Mouse (Mus musculus) thymus, postnatal 25 days (tissue): ENCODE data around the gene Gsk3b.
"Not testable (repeated sequence)": the region's sequence is repeated elsewhere in the genome, so short reads cannot be mapped to it uniquely, and the experiment has no call there.

Source experiments
- DNase-seq: peaks from one replicate; pipeline ENCODE4 v3.0.0; 2022

Gene Gsk3b

GRCm38 (mm10) chr16:38088629-38089446, at the start of gene Gsk3b:
TSS of gene Gsk3b (plus strand) at chr16:38089001.
- peak; percentile 98 for DNase-seq

- no peak for DNase-seq
Observed at GRCm38 (mm10) chr16:38042160-38042559, 46.6 kb upstream of the Gsk3b start.

GRCm38 (mm10) chr16:38044551-38044950, 44.2 kb upstream of the Gsk3b start:
- no peak for DNase-seq

DNA sequence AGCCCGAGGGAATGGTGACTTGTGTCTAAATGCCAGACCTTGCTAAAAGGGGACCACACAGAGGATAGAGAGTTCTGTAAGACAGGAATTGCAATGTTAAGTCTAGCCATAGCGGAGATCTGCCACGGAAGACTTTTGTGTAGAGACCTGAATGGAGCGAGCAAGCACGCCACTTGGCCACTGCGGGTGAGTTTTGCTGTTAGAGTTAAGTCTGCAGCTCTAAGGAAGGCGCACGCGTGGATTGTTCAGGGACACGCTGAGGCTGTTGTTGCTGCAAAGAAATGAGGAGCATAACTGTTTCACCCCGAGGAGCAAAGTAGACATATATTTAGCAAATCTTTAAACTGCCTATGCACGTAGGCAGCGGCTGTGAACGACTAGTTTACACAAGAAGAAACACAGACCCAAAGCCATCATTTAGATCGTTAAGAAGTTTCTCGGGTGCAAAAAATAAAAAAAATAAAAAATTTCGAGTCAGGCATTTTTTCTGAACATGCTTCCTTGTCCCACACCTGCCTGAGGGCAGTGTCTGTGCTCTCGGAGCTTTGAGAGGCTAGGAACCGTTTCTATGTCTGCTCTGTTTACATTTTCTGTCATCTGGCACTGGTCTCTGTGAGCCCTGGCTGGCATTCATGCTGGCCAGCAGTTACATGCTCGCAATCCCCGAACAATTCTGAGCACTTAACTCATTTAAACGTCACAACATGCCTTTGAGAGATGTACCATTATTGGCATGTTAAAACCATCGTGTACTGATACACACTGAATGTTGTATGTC, 40.8 kb upstream of the Gsk3b start:
- DNase-seq: no peak

DNA sequence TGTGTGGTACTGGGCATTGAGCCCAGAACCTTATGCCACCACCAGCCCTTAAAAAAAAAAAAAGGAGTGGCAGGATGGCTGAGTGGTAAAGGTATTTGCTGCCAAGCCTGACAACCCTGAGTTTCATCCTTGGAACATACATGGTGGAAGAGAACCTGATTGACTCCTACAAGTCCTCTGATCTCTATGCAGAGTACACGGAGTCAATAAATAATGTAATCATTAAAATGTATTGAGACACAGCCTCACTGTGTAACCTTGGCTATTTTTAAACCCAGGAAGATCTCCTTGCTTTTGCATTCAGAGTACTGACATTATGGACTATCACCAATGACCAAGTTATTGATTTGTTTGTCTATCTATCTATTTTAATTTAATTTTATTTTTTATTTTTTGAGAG, 30.9 kb upstream of the Gsk3b start:
- no peak for DNase-seq

DNA sequence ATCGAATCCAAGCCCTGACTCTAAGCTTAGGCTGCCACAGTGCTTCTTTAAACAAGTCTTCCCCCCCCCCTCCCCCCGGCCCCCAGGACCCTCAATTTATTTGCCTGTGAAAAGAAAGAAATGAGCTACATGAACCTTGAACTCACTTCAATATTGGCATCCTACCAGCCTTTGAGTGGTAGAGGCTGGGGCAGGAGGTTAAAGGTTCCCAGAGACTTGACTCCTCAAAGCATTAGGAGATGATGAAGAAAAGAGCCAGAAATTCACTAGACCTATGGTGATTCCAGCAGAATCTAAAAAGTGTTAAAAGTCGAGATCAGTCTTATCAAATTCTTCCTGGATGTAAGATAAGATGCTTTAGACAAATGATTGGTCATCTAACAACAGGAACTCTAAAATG, 30.0 kb upstream of the Gsk3b start:
- no peak for DNase-seq

DNA sequence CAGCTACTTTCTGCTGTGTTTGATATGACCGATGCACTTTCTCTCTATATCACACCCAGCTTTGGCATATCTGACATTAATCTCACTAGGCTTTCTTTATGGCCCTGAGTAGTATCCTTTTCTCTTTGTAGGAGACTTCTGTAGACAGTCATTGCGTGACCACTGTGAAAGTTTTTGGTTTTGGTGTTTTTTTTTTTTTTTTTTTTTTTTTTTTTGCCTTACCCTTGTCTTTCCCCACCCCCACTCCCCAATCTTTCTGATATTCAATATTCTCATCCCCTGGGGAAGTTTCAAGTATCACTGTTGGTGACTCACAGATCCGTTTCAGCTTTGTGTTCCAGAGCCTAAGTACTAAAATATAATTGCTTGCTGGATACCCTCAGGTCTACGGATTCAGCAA, 29.2 kb upstream of the Gsk3b start:
- DNase-seq: no peak

DNA sequence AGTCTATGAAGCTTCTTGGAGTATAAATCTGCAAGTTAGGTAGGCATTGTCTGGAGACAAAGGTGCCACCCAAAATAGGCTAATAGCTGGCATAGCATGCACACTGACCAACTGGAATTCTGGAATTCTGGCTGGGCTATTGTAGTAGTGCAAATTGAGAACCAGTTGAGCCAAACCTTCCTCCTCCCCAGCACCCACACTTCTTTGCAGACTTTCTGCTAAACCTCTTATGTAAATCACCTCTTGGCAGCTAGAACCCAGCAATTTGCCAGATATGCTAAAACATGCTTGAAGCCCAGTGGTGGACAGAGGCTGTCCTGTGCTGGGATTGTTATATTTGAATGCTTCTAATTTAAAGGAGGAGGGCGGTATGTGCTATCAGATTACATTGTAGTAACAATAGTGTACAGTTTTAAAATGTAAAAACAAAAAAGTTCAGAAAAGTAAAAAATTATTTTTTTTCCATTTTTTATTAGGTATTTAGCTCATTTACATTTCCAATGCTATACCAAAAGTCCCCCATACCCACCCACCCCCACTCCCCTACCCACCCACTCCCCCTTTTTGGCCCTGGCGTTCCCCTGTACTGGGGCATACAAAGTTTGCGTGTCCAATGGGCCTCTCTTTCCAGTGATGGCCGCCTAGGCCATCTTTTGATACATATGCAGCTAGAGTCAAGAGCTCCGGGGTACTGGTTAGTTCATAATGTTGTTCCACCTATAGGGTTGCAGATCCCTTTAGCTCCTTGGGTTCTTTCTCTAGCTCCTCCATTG, 14.8 kb upstream of the Gsk3b start:
- not testable (repeated sequence) for DNase-seq

DNA sequence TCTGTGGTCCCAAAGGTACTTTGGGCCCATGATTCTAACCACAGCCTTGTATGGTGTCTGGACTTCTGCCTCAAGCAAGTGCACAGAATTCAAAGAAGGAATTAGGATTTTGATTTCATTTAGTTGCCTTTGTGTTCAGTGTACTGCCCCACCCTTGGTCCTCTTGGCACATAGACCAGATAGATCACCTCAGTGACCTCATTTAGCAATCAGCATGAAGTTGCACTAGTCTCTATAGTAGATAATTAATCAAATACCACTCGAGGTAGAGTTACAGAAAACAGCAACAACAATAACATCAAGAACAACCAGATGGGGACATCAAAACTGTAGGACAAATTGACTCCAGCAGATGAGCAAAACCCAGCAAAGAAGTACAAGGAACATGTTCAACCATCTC, 8.6 kb upstream of the Gsk3b start:
- no peak for DNase-seq

GRCm38 (mm10) chr16:38087231-38087630, 1.6 kb upstream of the Gsk3b start:
- DNase-seq: no peak

GRCm38 (mm10) chr16:38087645-38088125, 1.1 kb upstream of the Gsk3b start:
- no peak for DNase-seq

- DNase-seq: no peak
Observed at GRCm38 (mm10) chr16:38088126-38088628, 624 bp upstream of the Gsk3b start.

GRCm38 (mm10) chr16:38089447-38090170, 808 bp downstream of the Gsk3b start:
- no peak for DNase-seq

DNA sequence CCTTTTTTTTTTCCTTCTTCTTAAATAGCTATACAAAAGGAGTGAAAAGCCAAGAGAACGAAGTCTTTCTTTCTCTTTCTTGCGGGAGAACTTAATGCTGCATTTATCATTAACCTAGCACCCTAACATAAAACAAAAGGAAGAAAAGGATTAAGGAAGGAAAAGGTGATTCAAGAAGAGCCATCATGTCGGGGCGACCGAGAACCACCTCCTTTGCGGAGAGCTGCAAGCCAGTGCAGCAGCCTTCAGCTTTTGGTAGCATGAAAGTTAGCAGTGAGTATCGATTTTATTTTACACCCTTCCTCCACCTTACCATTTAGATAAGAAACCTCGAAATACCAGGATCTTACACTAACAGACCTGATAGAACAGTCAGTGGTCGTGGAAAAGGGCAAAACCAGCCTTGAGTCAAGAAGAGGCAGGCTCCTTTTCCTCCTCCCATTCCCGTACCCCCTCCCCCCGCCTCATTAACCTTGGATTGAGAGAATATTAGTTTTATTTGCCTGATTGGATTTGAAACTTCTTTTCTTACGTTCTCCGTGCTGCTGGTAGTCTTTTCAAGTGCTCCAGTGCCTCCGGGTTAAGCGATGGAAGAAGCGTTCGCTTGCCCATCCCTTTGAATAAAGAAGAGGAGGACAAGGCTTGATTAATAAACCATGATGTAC, 1.7 kb downstream of the Gsk3b start:
- peak; percentile 16 for DNase-seq

- no peak for DNase-seq
Observed at GRCm38 (mm10) chr16:38091041-38091440, 2.2 kb downstream of the Gsk3b start.

DNA sequence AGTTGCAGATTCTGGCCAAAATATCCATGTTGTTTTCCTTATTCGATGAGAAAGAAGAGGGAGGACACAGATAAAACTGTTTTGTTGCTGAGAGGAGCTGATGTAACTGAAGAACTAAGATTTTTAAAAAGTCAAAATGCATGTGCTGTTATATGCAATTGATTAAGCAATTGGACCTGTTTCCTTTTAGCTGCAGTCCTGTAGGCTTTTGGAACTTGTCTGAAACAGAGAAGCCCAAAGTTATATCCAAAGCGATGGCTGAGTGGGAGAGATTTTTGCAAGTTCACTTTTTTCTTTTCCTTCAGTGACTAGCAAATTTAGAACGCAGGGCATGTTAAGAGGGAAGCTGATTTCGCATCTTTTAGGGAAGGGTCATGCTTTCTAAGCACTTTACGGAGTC, 2.9 kb downstream of the Gsk3b start:
- DNase-seq: no peak

DNA sequence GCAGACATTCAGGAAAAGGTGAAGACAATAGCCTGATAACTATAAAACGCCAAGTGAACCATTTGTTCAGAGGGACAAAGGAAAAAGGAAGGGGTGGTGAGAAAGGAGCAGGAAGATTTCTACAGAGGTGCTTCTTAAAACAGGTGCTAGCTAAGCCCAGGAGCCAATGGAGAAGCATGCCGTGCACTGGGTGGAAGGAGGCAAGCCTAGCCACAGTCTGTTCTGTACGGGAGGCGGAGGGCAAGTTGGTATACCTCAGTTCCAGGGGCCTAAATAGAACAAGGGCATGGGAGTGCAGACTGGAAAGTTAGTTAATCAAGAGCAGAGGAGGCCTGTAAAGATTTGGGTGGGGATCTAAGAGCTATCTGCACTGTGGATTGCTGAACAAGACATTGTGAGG, 3.8 kb downstream of the Gsk3b start:
- peak; percentile 51 for DNase-seq

DNA sequence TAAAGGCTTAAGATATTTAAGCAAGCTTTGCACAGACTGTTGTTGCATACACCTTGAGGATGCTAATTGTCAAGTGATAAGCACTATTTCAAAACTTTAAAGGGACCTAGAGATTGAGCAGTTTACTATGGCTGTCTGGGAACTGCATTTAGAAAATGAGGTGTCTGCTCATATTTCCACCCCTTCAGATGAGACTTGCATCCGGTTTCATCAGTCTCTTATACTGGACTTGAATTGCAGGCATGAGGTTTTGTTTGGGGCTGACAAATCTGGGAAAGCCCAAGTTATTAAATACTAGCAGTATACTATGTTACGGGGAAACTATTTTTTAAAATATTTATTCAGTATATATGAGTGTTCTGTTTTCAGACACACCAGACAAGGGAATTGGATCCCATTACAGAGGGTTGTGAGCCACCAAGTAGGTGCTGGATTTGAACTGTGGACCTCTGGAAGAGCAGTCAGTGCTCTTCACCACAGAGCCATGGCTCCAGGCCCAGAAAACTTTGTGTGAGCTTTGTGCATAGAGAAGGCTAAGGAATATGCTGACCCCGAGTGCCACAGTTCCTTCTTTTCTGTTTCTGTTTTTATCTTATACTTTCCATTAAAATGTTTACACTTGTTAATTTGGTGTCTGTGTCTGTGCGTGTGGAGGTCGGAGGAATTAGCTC, 6.5 kb downstream of the Gsk3b start:
- no peak for DNase-seq

GRCm38 (mm10) chr16:38097521-38097920, 8.7 kb downstream of the Gsk3b start:
- no peak for DNase-seq

DNA sequence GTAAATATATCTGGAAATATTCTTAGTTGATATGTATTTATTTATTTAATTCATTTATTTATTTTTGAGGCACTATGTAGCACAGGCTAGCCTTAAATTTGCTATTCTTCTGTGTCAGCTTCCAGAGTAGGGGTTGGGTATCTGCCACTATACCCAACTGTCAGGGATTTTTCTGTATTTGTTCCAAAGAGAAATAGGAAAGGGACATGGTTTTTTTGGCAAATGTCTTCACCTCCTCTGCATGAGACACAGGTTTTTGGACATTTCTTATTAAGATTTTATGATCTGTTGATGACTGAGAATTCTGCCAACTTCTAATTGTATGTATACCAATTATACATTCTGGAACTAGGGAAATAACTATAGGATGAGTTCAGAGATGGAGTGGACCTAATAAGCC, 10.5 kb downstream of the Gsk3b start:
- DNase-seq: no peak

- DNase-seq: no peak
Observed at GRCm38 (mm10) chr16:38100569-38100968, 11.8 kb downstream of the Gsk3b start.
